Mouse (Mus musculus) myocyte (in vitro differentiated cells): ENCODE measurements around the gene 4933424G06Rik. TPM values are rescaled to one million over a fixed set of nuclear protein-coding genes. Genes with fewer than 3 reads are reported as not detected.

Experiments
- H3K27me3 ChIP-seq: one replicate; pipeline ENCODE4 v1.6.1; 2011; ENCODE audit not compliant: control insufficient read depth, insufficient read depth, insufficient read length
- H3K36me3 ChIP-seq: one replicate; pipeline ENCODE4 v1.6.1; 2011; ENCODE audit not compliant: control insufficient read depth, insufficient read depth
- H3K4me2 ChIP-seq: one replicate; pipeline ENCODE4 v1.6.1; 2011; ENCODE audit warnings: low read depth, control low read depth
- H3K4me3 ChIP-seq: one replicate; pipeline ENCODE4 v1.5.1; 2011; ENCODE audit warnings: mild to moderate bottlenecking, control low read depth, moderate library complexity
- H3K79me2 ChIP-seq: one replicate; pipeline ENCODE4 v1.6.1; 2011; ENCODE audit not compliant: control insufficient read depth, insufficient read depth
- H3ac ChIP-seq: one replicate; pipeline ENCODE4 v1.6.1; 2011; ENCODE audit not compliant: control insufficient read depth, insufficient read length
- CEBPB ChIP-seq: IDR thresholded peaks from 2 replicates; pipeline ENCODE4 v1.6.1; 2011; ENCODE audit warnings: mild to moderate bottlenecking, moderate library complexity; ENCODE audit not compliant: poor library complexity, insufficient read depth, severe bottlenecking
- E2F4 ChIP-seq: IDR thresholded peaks from one replicate; pipeline ENCODE4 v1.6.1; 2011; ENCODE audit warnings: mild to moderate bottlenecking, control low read depth, moderate library complexity; ENCODE audit not compliant: insufficient read depth
- MYOD1 ChIP-seq, 3 experiments: IDR thresholded peaks; one replicate each; pipeline ENCODE4 v1.6.1; 2011; ENCODE audit warnings: control low read depth in 2 of 3, low read depth in 2 of 3, mild to moderate bottlenecking in 2 of 3, moderate library complexity in 1 of 3; ENCODE audit not compliant: insufficient read length in 2 of 3, control insufficient read depth in 1 of 3
- MYOG ChIP-seq, 3 experiments: IDR thresholded peaks; one replicate each; pipeline ENCODE4 v1.6.1; 2011; ENCODE audit warnings: control low read depth in 2 of 3, low read depth in 2 of 3, mild to moderate bottlenecking in 2 of 3; ENCODE audit not compliant: insufficient read length in 2 of 3, control insufficient read depth in 1 of 3, insufficient read depth in 1 of 3
- POLR2A ChIP-seq: IDR thresholded peaks from one replicate; pipeline ENCODE4 v1.6.1; 2011; ENCODE audit warnings: low read depth, mild to moderate bottlenecking, control low read depth, moderate library complexity; ENCODE audit not compliant: insufficient read length
- POLR2AphosphoS2 ChIP-seq: IDR thresholded peaks from one replicate; pipeline ENCODE4 v1.6.1; 2011; ENCODE audit warnings: low read depth, control low read depth; ENCODE audit not compliant: insufficient read length
- REST ChIP-seq: IDR thresholded peaks from one replicate; pipeline ENCODE4 v1.6.1; 2011; ENCODE audit warnings: mild to moderate bottlenecking, control low read depth, moderate library complexity; ENCODE audit not compliant: insufficient read depth, insufficient read length
- SRF ChIP-seq: IDR thresholded peaks from one replicate; pipeline ENCODE4 v1.6.1; 2011; ENCODE audit warnings: low read depth; ENCODE audit not compliant: control insufficient read depth, insufficient read length
- TCF12 ChIP-seq: IDR thresholded peaks from one replicate; pipeline ENCODE4 v1.6.1; 2011; ENCODE audit warnings: mild to moderate bottlenecking, control low read depth; ENCODE audit not compliant: poor library complexity, insufficient read depth, severe bottlenecking
- USF1 ChIP-seq: IDR thresholded peaks from one replicate; pipeline ENCODE4 v1.6.1; 2011; ENCODE audit warnings: low read depth, mild to moderate bottlenecking, control low read depth, moderate library complexity
- polyA plus RNA-seq: library from polyadenylated mRNA; unstranded; fragments of >200 nt; fragmentation: generic; extraction: Trizol; gene quantifications from one replicate; pipeline ENCODE4 v1.2.1, GENCODE M21; 2012; ENCODE audit warnings: missing spikeins

Gene 4933424G06Rik
- polyA plus RNA-seq, 1 experiment, result 0.12 TPM

DNA sequence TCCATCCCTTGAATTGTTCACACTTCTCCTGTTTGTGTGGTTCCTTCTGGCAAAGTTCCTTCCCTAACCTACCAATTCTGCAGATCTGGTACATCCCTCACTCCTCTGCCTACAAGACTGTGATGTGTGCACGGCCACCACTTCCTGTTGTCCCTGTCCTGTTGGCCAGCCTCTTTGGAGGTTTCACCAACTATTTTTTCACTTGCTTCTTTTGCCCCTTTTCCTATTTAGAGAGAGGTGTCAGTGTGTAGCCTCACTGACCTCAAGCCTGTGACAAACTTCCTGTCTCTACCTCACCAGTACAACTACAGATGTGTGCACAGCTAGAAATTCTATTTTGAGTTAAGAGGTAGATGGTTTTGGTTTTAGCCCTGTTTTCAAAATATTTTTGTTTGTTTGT, 97.1 kb downstream of the 4933424G06Rik start:
- Histone ChIP-seq H3K36me3 (peaks cover 46% of the 10 kb centered on the region), H3ac (no peak overlapping the region), H3K79me2 (no peaks in the 10 kb centered on the region), H3K4me2 (no peak overlapping the region), H3K4me3 (no peak overlapping the region), H3K27me3 (no peaks in the 10 kb centered on the region)
- no peak for TF ChIP-seq POLR2A
- no peak for TF ChIP-seq POLR2AphosphoS2
- TF ChIP-seq USF1, result no peak
- no peak for TF ChIP-seq SRF
- no peak for TF ChIP-seq REST
- TF ChIP-seq CEBPB, result no peak
- TF ChIP-seq TCF12, result no peak
- TF ChIP-seq E2F4, result no peak
- no peak for TF ChIP-seq MYOG (IDR thresholded peaks at IDR 0.05; ENCODE audit: control insufficient read depth in 1 of 3, insufficient read depth in 1 of 3, insufficient read length in 2 of 3, low read depth in 2 of 3)
- TF ChIP-seq MYOD1 (IDR thresholded peaks at IDR 0.05; ENCODE audit: control insufficient read depth in 1 of 3, insufficient read length in 2 of 3, low read depth in 2 of 3), result no peak

Other genes with a start within 250 kb of the 4933424G06Rik start
- 21.6 TPM for gene Cnnm4, start 238.5 kb upstream of the 4933424G06Rik start, polyA plus RNA-seq
- gene Cnnm3, start 198.3 kb upstream of the 4933424G06Rik start, polyA plus RNA-seq, result 10.2 TPM
- gene Ankrd23, start 173.3 kb upstream of the 4933424G06Rik start, polyA plus RNA-seq, result 78.6 TPM
- 0.13 TPM for gene Gm42417, start 170.7 kb upstream of the 4933424G06Rik start, polyA plus RNA-seq
- 17.9 TPM for gene Ankrd39, start 162.7 kb upstream of the 4933424G06Rik start, polyA plus RNA-seq
- gene Sema4c, start 151.8 kb upstream of the 4933424G06Rik start, polyA plus RNA-seq, result 30.7 TPM
- 1.5 TPM for gene Fam178b, start 27.0 kb upstream of the 4933424G06Rik start, polyA plus RNA-seq
- gene Cox5b, start 18.7 kb upstream of the 4933424G06Rik start, polyA plus RNA-seq, result 1,086 TPM
- gene Actr1b, start 4.3 kb downstream of the 4933424G06Rik start, polyA plus RNA-seq, result 111 TPM
- 2.3 TPM for gene Zap70, start 51.6 kb downstream of the 4933424G06Rik start, polyA plus RNA-seq
- 12.2 TPM for gene Tmem131, start 233.5 kb downstream of the 4933424G06Rik start, polyA plus RNA-seq